Mouse (Mus musculus): ENCODE results near the gene Pola1. TPM values are rescaled to one million over a fixed set of nuclear protein-coding genes. Genes with fewer than 3 reads are reported as not detected.

The Pola1 gene
- total RNA-seq, 2 experiments from 2014 or later, result 7.1 to 7.7 TPM

DNA sequence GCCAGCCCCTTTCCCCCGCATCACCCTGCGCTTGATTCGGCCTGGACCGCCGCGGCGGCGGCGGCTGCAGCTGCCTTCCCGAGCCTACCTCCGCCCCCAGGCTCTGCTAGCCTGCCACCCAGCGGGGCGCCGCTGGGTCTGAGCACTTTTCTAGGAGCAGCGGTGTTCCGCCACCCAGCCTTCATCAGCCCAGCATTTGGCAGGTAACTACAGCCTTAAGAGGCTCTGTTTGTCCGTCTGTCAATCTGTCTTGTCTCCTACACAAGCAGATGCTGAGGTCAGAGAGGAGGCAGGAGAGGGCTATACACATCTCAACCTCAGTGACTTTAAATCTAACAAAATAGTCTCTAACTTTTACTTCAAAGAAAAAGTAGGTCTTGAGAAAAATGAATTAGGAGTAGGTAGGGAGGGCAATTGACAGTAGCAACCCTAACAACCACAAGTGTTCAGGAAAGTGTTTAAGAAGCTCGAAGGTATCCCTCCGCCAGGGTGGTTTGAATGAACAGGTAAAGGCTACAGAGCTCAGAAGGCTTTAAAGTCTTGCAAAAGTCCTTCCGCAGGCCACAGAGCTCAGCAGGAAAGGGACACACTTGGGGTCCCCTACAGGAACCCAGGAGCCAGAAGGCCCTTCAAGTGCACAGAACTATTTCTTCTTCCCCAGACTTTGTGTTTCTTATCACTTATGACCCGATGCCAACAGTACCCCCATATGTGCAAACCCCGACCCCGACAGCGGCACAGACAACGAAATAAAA, 337.0 kb downstream of the Pola1 start:
- DNase-seq (ENCODE audit: extremely low spot score in 1 of 2, low spot score in 1 of 2), result no peak

DNA sequence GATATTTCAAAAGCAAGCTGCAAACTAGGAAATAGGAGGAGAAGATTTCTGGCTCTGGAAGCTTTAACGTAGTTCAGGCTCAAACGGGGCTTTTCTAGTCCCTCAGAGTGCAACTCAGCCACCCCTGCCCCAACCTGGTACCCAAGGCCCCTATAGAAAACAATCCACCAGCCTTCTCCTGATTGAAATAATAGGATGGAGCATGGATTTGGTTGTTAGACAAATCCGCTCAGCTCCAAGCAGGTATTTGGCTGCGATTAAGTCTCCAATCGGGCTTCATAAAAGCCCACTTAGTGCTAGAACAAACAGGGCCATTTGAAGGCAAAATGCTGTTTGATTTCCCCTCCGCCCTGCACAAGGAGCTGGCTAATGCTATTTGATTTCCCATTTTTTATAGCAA, 339.9 kb downstream of the Pola1 start:
- DNase-seq (ENCODE audit: extremely low spot score in 1 of 2, low spot score in 1 of 2), result no peak

DNA sequence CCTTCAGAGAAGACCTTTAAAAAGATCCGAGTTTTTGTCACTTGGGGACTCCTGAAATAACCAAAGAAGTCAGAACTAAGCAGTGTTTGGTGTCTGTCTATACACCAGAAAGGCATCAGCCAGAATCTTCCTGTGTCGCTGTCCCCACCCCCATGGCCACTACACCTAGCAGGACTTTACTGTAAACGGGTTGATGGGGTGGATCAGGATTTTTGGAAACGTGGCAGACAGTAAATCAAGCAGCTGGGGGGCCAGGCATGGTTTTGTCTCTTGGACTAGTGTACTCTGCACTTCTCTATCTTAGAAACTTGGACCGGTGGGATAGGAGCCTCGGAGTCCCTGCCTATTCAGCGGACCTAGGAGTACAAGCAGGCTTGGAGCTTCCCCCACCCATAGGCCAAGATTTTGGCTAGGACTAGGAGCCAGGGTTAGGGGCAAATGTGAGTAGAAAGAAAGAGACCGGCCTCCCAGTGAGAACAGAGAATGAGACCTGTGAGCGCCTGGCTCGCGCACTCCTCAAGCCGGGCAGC, 342.0 kb downstream of the Pola1 start:
- peak in 1 of 2 experiments; percentile 7 for DNase-seq (ENCODE audit: extremely low spot score in 1 of 2, low spot score in 1 of 2)

DNA sequence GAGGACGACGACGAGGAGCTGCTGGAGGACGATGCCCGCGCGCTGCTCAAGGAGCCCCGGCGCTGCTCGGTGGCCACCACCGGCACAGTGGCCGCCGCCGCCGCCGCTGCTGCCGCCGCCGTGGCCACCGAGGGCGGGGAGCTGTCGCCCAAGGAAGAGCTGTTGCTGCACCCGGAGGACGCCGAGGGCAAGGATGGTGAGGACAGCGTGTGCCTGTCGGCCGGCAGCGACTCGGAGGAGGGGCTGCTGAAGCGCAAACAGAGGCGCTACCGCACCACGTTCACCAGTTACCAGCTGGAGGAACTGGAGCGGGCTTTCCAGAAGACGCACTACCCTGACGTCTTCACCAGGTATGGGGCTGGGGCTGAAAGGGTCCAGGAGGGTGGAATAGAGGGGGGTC, 342.9 kb downstream of the Pola1 start:
- DNase-seq (ENCODE audit: extremely low spot score in 1 of 2, low spot score in 1 of 2), result peak in 1 of 2 experiments; percentile 6

DNA sequence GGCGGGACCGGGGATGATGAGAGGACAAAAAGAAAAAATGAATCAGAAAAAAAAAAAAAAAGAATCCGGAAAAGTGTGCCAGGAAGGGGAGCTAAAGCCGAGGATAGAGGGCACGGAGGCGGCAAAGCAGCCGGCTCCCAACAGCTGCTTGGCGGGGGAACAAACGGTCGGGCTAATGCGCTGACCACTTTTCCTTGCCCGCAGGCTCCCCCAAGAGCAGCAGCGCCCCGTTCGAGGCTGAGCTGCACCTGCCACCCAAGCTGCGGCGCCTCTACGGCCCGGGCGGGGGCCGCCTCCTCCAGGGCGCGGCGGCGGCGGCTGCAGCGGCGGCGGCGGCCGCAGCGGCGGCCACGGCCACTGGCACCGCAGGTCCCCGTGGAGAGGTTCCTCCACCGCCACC, 343.6 kb downstream of the Pola1 start:
- DNase-seq (ENCODE audit: extremely low spot score in 1 of 2, low spot score in 1 of 2), result no peak

DNA sequence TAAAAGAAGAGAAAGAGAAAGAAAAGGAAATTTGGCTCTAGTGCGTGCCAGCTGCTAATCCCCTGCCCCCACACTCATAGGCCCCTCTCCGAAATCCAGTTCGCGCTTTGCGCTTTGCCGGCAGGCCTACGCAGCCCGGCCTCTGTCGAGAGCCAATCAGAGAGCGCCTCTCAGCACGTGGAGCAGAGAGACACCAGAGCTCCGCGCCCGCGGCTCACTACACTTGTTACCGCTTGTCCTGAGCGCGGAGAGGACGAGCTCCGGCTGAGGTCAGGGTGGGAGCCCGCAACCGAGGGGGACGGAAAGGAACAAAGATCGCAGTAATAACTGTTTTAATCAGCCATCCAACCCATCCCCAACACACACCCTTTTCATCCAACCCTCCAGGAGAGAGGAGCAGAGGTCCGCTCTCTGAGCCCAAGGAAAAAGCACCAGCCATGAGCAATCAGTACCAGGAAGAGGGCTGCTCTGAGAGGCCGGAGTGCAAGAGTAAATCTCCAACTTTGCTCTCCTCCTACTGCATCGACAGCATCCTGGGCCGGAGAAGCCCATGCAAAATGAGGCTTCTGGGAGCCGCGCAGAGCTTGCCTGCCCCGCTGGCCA, 345.6 kb downstream of the Pola1 start, which contains the start of gene Arx:
Arx (plus strand) TSS at position 155 of the 603 bp plus-strand sequence.
- DNase-seq (ENCODE audit: extremely low spot score in 1 of 2, low spot score in 1 of 2), result peak; percentile 20 to 58

DNA sequence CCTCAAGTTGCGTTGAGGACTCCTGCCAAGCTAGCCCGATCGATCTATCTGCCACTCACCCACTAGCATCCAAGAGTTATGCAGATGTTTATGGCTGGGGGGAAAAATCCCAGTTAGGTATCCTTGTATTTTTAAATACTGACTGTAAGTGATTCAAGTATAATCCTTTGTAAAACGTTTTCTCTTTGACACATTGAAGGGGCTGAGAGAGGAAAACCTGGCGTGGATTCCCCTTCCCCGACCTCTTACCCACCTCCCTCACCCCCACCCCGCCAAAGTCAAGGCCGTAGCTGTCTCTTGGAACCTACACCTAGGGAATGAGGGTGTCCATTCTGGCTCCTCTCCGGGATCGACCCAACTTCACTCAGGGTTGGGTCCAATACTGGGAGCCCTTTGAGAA, 346.9 kb downstream of the Pola1 start:
- no peak for DNase-seq (ENCODE audit: extremely low spot score in 1 of 2, low spot score in 1 of 2)

DNA sequence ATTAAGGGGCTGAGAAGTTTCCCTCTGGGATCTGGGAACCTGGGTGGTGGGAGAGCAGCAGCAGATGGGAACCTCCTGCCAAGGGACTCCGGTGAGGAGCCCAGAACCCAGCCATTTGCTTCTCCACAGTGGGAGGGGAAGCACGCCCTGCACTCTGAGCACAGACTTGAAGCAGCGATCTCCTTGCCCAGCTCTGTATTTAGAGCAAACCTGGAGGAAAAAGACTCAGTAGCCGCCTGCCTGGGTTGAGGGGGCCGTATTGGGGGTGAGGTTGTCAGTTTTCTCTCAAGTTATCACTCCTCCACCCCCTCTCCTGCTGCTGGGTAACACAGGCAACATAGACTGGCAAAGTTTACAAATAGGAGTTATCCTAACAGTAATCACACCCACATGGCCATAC, 350.2 kb downstream of the Pola1 start:
- DNase-seq (ENCODE audit: extremely low spot score in 1 of 2, low spot score in 1 of 2), result peak in 1 of 2 experiments; percentile 8

DNA sequence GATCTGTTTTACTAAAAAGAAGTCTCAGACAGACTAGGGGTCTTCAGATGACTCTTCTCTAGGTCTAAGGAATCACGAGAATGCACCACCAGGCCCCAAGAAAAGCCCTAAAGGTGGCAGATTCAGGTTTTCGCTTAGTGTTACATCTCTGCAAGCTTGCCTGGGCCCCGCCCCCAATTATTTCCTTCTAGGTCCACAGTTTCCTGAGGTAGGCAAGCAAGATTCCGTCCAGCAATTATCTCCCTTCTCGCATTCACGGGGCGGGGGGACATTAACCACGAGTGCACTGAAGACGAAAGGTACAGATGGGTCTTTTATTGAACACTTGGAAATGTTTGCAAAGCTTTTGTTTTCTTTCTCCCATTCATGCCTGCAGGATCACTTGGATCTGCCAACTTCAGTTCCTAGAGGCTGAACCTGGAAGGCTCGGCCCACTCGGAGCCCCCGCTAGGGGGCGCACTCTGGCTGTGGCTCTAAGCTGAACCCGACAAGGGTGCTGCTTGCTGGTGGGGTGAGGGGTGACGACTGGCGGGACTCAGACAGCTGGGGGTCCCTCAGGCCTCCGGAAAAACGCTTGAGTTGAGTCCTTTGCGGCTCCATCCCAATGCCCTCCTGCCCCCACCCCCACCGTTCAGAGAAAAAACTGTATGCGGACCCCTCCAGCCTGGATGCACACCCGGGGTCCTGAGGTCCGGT, 350.8 kb downstream of the Pola1 start:
- peak; percentile 42 to 67 for DNase-seq (ENCODE audit: extremely low spot score in 1 of 2, low spot score in 1 of 2)

DNA sequence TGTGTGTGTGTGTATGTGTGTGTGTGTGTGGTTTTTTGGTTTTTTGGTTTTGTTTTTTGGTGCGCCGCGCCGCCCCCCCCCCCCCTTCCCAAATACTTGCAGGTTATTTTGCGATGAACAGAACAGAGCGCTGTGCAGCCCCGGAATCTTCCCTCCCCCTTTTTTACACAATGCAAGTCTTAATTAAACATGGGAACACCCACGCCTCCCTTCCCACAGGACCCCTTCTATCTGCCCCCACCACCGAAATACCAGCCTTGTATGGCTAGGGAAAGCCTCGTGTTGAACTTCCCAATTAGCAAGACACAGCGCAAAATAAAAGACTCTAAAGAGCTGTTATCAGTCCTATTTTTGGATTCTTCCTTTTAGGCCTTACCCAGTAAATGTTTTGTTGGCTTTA, 352.0 kb downstream of the Pola1 start:
- no peak for DNase-seq (ENCODE audit: extremely low spot score in 1 of 2, low spot score in 1 of 2)

DNA sequence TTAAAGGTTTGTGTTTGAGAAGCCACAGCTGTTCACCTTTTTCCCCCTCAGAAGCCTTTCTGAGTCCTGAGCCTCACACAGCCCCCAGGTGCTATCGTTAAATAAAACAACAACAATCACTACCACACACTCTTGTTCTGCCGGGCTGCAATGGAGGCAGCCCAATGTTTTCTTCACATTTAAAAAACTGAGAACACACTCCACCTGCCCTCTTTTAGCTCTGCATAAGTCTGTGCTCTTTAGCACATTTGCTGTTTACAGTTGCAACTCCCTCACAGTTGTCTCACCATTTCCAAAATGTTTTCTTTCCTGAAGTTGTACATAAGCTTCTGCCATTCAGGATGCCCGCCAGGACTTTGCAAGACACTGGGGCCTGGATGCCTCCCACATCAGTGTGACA, 356.3 kb downstream of the Pola1 start:
- no peak for DNase-seq (ENCODE audit: extremely low spot score in 1 of 2, low spot score in 1 of 2)

Other genes starting within 250 kb of the Pola1 start
- 10 to 100 TPM; 31.7 to 32.6 TPM for gene Pcyt1b, start 22.7 kb upstream of the Pola1 start, total RNA-seq (2021)
- 10 to 100 TPM; 41.3 to 42.7 TPM for gene Pdk3, start 200.0 kb upstream of the Pola1 start, total RNA-seq (2021)

Measured in layer of hippocampus, postnatal 25 days (tissue).